Mouse (Mus musculus): ENCODE measurements around the gene Nufip1.

Nufip1 gene

DNA sequence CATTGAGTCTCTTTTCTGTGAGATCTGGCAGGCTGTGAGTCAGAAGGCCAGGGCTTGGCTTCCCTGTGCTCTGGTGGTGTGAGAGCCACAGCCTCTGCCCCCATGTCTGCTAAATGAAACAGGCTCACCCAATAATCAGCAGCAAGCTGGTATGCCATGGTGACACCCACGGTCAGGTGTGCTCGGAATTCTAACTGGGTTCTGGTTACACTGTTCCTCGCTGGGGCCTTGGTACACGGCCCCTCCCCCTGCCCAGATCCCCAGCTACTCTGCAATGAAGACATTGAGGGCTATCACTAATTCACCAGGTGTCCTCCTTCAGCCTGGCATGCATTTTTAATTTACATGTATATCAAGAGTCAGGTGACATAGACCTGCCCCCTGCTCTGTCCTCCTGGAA is 75.6 kb downstream of the Nufip1 start:
- no peak for DNase-seq

Measured in lung, postnatal 36 days (tissue).